Mouse (Mus musculus) right cerebral cortex, adult 18-20 months (tissue): Measurements from ENCODE around the gene Stx17.

Source experiments
- DNase-seq: peaks from one replicate; pipeline ENCODE4 v3.0.0; 2022; ENCODE audit warnings: mixed read lengths

The Stx17 gene

GRCm38 (mm10) chr4:48175666-48176065 is 51.0 kb downstream of the Stx17 start:
- DNase-seq: no peak

- no peak for DNase-seq
Measured at GRCm38 (mm10) chr4:48180922-48181321, 56.2 kb downstream of the Stx17 start.

- DNase-seq: no peak
Measured at GRCm38 (mm10) chr4:48181366-48181765, 56.7 kb downstream of the Stx17 start.

- no peak for DNase-seq
Measured at GRCm38 (mm10) chr4:48182115-48182806, 57.5 kb downstream of the Stx17 start.

- no peak for DNase-seq
Measured at GRCm38 (mm10) chr4:48197925-48198324, 73.2 kb downstream of the Stx17 start.

- no peak for DNase-seq
Measured at GRCm38 (mm10) chr4:48198447-48198846, 73.7 kb downstream of the Stx17 start.

- DNase-seq: no peak
Measured at GRCm38 (mm10) chr4:48203564-48203963, 78.8 kb downstream of the Stx17 start.

GRCm38 (mm10) chr4:48225173-48225572 is 100.5 kb downstream of the Stx17 start:
- DNase-seq: peak; percentile 53

GRCm38 (mm10) chr4:48225604-48226003 is 100.9 kb downstream of the Stx17 start:
- no peak for DNase-seq

GRCm38 (mm10) chr4:48226800-48227199 is 102.1 kb downstream of the Stx17 start:
- DNase-seq: no peak
